Mouse (Mus musculus): Measurements from ENCODE around the gene Supt4a.

The Supt4a gene

DNA sequence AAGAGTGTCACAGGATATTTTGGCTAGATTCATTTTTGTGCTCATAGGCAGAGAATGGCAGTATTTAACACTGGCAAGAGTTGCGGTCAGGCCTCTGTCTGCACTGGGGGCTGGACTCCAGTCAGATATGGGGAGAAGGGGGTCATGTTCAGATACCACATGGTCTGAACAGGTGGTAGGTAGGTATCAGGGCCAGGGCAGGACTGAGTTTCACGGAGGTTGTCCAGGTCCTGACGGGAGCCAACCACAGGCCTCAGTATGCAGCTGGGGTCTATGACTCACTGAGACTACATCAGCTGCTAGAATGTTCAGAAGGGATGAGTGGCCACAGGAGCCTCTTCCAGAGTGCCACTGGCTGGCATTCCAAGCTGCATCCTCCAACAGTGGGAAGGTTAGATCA lies 35.0 kb downstream of the Supt4a start:
- DNase-seq: no peak

DNA sequence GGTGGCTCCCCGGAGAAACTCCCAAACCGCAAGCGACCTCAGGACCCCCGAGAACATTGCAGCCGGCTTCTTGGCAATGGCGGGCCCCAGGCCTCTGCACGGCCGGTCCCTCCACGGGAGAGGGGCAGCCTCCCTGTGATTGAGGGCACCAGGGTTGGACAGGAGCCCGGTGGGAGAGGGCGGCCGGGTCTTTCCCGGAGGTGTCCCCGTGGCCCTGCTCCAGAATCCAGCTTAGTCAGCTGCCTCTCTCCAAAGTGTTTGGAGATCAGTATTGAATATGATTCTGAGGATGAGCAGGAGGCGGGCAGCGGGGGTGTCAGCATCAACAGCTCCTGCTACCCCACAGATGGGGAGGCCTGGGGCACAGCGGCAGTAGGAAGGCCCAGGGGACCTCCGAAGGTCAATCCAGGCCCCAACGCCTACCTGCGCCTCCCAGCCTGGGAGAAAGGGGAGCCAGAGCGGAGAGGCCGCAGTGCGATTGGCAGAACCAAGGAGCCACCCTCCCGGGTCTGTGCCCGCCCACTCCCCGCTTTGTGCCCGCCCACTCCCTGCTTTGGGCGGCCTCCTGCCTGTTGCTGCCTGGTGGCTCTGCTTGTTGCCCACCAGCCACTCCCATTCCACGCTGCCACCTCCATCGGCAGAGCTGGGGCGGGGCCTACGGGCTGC lies 40.9 kb downstream of the Supt4a start:
- DNase-seq: no peak

DNA sequence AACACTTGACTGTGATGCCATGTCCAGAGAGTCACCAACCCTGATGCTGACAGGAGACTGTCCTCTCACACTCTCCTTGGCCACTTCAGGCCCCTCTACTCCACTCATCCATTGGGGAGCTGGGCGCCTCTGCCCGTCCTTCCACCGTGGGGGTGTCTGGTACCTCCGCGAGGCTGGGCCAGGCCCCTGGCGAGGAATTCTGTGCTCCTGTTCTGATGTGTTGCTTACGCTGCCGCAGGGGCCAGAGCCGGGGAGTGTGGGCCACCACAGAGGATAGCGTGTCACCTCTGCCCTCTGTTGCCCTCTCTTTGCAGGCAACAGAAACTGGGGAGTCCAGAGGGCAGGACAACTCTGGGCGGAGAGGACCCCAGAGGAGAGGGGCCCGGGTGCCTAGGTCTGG lies 41.6 kb downstream of the Supt4a start:
- DNase-seq: no peak

DNA sequence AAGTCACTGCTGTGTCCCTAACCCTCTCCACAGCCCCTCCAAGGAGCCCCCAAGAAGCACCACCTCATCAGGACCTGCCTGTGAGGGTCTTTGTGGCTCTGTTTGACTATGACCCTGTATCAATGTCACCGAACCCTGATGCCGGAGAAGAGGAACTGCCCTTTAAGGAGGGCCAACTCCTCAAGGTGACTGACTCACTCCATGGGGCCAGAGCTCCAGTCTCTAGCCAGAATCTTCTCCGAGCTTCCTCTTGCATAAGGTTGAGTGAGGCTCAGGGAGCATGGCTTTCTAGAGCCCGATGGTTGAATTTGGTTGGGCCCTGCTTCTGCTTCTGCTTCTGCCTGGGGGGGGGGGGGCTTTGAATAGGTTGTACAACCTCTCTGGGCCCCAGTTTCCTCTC lies 42.0 kb downstream of the Supt4a start:
- no peak for DNase-seq

DNA sequence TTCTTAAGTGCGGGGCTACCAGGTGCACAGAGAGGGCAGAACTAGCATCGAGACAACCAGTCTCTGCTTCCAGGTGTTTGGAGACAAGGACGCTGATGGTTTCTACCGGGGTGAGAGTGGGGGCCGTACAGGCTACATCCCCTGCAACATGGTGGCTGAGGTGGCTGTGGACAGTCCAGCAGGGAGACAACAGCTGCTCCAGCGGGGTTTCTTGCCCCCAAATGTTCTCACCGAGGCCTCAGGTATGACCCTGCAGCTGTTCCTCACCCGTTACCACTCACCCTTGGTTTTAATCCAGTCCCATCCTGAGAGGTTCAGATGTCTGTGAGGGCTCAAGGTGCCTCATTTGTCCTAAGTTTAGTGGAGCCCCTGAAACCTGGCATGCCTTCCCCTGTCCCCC lies 42.8 kb downstream of the Supt4a start:
- DNase-seq: no peak

DNA sequence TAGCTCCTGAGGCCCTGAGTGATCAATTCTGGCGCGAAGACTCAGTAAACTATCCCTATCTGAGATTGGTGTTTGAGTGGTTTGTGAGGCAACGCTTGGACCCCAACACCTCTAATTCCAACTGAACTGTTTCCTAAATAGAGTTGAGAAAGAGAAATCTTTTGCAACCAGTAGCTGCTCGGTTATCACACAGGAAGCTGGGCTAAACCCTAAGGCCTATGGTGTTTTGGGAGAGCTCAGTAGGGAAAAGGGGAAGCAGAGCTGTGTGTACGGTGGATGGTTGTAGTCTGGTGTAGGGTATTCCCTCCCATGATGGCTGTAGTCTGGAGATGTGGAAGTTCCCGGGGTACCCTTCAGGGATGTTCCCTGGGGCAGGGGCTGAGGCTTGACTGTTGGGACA lies 52.7 kb downstream of the Supt4a start:
- no peak for DNase-seq

Measured in heart, adult 11 months (tissue).